Mouse (Mus musculus) thymus, adult 2 months (tissue): ENCODE measurements around the gene Gm609.

Experiments used
- CTCF ChIP-seq: fragments of 200-500 bp; IDR thresholded peaks from 2 replicates; pipeline ENCODE4 v1.5.1; 2012; ENCODE audit warnings: mild to moderate bottlenecking, control low read depth, low read length, moderate library complexity, borderline replicate concordance; ENCODE audit not compliant: control insufficient read depth, poor library complexity, insufficient read depth; ENCODE audit errors: extremely low read depth
- POLR2A ChIP-seq: fragments of 200-500 bp; IDR thresholded peaks from 2 replicates; pipeline ENCODE4 v1.6.1; 2012; ENCODE audit warnings: mild to moderate bottlenecking, low read length, control low read depth, moderate library complexity; ENCODE audit not compliant: control insufficient read depth, poor library complexity, insufficient read depth; ENCODE audit errors: extremely low read depth

- TF ChIP-seq CTCF (no peak), POLR2A (no peak)
Observed at GRCm38 (mm10) chr16:45476991-45477390, 15.8 kb downstream of the Gm609 start.
